Mouse (Mus musculus) kidney, postnatal 25 days (tissue): ENCODE results near the gene Cog1.
A peak's percentile ranks its signal among the peaks of the same experiment; 100 is the strongest.

ENCODE experiments used
- DNase-seq, 2 experiments: peaks; one replicate each; pipeline ENCODE4 v3.0.0; 2021; ENCODE audit warnings: mixed read lengths in 2 of 2

Gene Cog1

DNA sequence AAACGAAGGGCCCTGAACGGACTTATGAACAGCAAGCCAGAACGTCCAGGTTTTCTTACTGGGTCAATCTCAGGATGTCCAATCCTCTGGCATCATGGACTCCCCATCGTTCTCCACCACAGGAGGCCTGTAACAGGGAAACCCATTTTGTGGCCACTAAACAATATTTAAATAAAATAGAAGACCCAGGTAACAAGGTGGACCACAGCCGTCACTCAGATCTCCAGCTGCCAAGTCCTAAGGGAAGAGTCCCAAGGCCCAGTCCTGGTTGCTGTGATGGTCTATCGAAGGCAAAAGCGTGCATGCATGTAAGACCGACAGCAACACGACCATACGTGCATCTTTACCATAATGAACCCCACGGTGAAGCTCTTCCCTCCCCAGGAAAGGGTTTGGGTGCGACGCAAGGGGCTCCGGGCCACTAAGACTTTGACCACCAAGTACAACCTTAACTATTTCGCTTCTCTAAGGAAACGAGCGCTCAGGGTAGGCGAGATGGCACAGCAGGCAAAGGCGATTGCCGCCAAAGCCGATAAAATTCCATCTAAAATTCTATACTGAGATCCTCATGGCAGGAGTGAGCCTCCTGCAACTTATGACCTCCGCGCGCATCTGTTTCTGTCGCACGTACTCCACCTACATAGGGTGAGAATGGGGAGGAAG lies at the start of gene Cog1:
Cog1 (plus strand) TSS at position 480 of the 663 bp plus-strand sequence.
- no peak for DNase-seq

DNA sequence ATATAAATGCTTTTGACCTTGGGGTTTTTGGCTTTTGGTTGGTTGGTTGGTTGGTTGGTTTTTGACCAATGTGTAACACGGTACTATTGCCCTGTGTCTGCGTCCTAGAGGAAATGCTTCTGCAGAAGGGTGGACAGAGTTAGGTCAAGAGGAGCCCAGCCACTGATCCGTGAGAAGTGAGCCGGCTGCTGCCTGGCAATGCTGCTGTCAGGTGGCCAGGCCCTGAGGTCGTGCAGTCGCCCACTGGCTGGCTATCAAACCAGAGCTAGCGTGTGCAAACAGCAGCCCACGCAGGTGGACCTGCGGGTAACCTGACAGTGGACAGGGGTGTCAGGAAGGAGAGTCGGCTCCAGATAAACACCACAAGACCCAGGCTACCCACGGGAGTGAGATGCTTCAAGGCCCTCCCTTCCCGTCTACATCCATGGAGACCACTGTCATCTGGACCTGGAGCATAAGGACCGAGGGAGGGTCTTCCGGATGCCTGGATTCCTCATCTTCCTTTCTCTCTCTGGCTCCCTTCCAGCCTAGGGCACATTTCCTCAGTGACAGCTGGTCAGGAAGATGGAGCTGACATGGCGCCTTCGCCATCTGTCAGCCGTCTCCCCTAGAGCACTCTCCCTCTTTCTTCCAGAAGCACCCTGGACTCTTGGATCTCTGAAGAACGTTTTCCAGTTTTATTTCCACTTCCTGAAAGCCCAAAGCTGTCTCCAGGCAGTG lies 48.3 kb upstream of the Cog1 start:
- DNase-seq = peak; percentile 28 to 71

DNA sequence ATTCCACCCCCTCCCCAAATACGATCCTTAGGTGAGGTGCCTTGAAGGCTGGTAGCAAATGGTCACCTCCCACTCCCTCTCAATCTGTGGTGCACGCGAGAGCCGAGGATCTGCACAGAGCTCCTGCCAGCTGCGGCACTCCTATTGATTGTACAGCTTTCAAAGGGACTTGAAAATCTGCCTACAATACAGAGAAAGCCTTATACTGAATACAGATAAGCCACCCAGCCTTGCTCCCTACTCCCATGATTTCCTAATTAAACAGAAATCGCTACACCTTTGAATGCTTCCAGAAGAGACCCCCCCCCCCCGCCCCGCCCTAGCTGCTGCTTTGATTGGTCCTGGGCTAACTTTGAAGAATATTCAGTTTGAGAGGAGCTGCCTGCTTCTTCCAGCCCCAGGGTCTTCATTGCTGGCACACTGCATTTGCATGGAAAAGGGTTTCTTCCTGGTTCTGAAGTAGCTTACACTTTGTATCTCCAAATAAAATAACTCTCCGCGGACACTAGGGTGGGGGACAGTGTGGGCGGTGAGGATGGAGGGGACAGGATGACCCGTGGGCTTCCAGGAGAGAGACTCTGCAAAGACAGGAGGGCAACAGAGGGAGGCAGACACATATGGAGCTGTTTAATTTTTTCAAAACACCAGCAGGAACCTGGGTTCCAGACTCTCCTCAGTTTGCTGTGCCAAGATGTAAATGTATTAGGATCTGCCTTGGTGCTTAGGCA lies 47.2 kb upstream of the Cog1 start:
- DNase-seq = no peak

DNA sequence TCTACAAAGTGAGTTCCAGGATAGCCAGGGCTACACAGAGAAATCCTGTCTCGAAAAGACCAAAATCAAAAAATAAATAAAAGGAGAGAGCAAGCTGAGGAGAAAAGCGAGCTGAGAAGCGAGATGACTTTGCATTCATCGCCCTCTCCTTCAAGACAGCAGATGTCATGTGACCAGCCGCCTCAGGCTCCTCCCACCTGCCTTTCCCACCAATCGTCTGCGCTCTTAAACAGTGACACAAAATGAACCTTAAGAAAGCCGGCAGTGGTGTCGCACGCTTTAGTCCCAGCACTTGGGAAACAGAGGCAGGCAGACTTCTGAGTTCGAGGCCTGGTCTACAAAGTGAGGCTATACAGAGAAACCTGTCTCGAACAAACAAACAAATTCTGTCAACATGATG lies 41.4 kb upstream of the Cog1 start:
- DNase-seq = no peak

DNA sequence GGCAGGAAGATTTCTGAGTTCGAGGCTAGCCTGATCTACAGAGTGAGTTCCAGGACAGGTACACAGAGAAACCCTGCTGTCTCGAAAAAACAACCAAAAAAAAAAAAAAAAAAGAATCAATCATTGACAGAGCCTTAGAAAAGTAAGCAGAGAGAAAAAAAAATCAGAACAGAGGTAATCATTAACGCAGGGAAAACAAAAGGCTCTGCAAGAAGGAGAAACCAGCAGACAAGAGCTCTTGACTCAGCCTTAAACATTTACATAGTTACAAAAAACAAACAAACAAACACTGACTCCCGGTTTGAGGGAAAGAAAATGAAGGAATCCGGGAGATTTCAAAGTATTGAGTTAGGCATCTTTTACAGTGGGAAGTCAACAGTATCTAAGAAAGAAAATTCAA lies 39.4 kb upstream of the Cog1 start:
- DNase-seq = no peak

DNA sequence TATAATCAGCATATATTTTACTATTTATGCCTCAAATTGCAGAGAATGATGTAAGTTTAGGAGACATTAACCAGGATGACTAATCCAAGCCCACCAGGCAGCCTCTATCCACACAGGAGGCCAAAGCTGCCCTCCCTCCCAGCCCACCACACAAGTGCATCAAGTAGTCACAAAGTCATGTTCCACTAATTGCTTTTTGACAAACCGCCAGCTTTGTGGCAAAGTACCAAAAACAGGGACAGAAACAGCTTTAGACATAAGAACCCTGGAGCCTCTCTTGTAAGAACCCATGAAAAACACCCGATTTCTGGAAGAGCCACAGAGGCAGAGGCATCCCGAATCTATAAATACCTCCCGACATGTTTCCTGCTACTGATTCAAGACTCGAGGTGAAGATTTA lies 38.7 kb upstream of the Cog1 start:
- peak in 1 of 2 experiments; percentile 58 for DNase-seq

DNA sequence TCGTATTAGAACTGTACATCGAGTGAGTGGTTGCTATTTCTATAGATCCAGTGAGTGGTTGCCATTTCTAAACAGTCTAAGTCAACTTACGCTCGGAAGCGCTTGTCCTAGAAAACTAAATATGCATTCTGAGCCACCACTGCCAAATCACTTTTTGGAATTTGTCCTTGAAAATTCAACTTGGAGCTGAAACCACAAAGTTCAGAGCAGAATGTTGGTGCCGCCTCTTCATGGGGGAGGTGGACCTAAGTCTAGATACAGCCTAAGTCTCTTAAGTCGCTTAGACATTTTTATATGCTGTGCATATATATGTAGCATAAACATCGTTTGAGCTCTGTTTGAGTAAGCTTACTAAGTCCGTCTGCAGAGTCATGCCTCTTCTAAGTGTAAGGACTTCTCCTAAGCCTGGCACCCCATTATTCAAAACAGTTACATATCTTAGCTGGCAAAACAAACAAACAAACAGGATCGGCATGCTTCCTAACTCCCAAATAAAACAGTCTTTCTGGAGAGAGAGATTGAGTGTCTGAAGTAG lies 37.8 kb upstream of the Cog1 start:
- DNase-seq = no peak

DNA sequence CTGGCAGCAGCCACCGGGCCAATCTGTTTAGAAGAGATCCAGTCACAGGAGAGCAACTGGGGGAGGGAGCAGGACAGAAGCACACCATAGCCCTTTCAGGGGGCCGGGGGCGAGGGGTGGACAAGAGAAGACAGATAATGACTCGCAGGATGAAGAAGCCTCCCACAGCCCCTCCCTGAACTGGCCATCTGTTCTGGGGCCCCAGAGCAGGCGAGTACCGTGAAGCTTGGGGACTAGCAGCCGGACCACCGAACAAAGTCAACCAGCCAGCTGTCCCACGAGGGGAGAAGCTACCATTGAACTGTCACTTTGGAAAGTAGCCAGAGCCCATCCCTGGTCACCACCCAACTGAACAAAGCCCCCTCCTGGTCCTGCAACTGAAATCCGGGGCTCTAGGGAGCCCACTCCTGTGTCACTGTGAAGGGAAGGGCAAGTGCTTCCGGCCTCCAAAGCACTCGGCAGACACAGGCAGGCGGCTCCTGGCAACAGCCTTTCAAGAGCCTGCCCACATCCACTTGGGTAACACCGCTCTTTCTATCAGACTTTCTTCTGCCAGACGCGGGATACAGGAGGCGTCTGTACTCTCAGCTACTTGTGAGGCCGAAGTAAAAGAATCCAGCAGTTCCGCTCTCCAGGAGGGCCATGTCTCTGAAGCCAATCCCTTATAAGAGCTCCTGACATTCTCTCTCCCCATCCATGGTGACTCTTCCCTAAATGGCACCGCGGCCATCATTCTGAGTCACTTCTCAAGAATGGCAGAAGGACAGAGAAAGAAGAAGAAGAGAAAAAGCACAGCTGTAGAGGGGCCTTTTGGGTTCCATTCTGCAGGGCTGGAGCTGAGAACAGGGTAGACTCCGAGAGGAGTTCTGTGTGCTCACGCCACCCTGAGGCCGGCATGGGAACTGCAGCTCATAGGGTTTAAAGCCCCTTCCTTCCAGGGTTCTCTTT lies 37.0 kb upstream of the Cog1 start:
- DNase-seq = peak; percentile 49 to 53

DNA sequence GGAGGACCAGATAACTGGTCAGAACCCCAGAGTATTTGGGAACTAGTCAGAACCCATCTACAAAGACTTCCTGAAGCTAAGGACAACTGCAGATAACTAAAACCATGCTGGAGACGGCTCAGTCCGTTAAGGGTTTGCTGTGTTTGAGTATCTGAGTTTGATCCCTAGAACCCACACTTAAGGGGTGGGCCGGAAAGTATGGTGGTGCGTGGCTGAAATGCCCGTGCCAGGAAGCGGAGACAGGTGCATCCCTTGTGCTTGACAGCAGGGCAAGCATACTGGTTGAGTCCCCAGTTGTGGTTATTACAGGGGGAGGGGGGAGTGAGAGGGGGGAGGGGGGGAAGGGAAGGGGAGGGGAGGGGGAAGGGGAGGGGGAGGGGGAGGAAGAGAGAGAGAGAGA lies 34.5 kb upstream of the Cog1 start:
- no peak for DNase-seq

DNA sequence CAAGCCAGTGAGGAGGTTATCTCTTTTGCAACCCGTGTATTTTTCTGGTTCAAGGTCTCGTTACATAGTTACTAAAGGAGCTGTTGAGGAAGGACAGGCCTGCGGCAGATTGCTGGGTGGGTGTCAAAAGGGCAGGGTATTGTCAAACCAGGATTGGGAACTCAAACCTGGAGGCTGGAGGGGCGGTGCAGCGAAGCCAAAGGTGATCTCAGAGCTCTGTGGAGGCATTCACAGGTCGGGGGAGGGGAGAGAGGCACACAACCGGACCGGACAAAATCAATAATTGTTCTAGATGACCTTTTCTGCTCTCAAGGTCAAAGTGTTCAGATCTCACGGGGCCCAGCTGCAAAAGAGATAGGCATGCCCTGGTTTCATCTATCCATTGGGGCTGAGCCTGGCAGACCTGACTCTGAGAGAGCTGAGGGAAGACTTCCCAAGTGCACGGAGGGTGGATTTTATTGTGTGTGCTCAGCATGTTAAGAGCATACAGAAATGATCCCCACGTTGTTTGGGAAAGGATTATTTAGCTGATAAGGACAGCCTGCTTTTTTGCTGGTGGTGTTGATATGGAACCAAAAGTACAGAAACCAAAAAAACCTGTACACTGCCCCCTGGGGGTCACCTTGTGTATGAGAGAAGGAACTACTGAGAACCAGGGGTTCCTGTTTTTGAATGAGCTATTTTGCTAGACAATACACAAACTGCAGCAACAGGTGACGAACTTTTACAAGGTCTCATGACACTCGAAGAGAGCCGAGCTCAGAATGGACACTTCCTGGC lies 31.6 kb upstream of the Cog1 start:
- peak; percentile 64 to 85 for DNase-seq

DNA sequence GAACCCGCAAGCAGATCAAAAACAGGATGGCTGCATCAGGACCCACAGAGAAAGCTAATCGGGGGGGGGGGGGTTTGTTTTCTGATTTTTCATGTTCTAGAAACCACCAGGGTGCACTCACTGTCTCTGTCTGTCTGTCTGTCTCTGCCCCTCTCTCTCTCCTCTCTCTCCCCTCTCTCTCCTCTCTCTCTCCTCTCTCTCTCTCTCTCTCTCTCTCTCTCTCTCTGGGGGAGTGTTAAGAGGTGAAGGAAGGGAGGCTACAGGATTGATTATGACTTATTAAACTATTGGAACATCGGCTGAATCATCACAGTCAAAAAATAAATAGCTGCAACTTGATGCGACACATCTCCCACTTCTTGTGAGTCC lies 30.7 kb upstream of the Cog1 start:
- no peak for DNase-seq

DNA sequence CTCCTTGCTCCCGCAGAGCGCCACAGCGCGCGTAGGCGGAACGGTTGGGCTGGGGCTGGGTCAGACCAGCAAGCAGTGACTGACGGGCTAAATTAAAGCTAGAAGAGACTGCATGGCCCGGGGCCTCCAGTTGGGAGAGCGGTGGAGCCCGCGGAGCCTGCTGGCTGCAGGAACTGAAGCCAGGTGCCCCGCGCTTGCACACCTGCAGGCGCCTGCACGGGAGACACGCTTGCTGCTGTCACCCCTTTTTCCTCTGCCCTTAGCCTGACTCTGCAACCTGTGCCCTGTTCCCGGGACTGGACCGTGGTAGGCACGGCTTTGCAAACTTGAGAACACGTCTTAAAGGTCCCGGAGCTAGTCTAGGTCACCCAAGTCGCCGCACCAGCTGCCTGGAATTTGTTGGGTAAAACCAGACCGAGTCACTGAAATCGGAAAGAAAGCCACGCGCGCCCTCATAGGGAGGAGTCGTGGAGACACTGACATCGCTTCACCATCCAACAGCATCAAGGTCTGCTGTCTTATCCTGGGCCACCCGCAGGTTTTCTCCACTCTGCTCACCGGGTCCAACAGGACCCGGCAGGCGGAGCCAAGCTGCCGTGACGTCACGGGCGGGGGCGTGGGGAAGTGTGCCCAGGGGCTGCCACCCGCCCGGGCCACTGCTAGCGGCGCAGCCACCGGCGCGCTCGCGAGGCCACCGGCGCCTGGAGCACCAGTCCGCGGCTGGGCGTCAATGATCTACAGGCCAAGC lies 30.1 kb upstream of the Cog1 start, which contains the start of gene Sstr2:
Sstr2 (plus strand) TSS at position 671 of the 748 bp plus-strand sequence.
- peak; percentile 81 to 90 for DNase-seq

DNA sequence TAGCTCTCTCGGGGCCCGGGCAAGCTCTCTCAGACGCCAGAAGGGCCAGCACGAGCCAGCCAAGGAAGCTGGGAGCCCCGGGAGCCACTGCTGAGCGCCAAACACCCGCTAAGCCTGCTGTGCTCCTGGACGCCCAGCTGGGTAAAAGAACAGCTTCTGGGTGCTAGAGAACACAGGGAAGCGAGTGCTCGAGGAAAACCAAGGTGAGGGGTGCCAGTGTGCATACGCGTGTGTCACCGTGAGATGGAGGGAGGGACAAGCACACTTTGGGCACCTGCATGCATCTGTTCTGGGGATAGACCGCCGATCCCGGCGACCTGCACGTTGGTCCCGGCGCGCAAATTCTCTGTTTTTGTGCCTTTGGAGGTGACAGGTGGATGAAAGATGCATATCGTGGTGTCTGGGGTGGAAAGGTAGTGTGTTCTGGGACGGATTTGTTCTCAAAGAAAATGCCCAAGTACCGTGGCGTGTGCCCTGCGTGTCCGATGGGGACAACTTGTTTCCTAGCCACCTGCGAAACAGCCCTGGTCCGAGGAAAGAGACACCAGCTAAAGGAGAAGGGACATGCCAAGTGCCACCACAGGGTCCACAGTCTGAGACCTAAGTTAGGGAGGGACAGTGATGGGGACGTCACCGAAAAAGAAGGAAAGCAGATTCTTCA lies 29.4 kb upstream of the Cog1 start:
- DNase-seq = no peak

DNA sequence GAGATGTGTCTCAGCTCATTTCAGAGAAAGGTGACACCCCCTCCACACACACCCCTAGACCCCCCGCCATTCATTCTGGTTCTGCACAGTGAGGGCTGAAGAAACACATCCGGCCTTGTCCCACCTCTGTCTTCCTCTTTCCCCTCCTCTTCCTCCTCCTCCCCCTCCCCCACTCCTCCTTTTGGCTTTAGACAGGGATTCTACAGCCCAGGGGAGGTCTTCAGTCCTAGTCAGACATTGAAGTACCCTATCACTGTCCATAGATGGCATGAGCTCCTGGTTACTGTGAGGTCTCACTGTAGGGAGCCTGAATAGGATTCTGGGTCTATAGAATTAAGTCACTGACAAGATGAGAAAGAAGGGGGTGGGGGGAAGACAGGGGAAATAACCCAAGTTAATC lies 28.0 kb upstream of the Cog1 start:
- DNase-seq = no peak

DNA sequence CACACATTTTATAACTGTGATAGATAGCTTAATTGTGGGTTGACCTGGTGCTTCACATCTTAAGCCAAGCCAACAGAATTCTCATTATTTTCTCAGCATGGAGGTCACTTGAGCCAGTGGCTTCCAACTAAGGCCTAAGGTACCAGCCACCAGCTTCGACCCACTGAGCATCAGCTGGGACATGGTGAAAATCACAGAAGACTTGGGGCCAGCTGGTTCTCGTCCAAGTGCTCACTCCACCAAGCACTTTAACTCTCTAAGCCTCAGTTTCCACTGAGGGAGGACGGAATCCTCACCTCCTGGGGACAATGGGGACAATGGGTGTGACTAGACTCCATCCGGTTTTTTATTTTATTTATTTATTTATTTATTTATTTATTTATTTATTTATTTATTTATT lies 26.9 kb upstream of the Cog1 start:
- DNase-seq = no peak

DNA sequence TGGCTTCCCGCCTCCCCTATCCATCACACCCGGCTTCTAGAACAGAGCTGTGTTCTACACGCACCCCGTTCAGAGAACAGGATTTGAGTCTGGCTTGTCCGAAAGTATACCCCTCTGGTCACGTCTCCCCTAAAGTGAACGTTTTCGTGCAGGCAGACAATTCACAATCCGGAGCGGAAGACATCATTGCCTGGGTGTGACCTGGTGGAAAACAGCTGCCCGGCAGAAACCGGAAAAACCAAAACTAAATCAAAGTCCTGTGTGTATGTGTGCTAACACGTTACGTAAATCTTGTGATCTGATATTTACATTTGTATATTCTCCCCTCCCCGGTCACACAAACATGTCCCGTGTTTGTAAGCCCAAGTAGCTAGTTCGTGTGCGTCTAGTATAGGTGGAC lies 23.5 kb upstream of the Cog1 start:
- no peak for DNase-seq

DNA sequence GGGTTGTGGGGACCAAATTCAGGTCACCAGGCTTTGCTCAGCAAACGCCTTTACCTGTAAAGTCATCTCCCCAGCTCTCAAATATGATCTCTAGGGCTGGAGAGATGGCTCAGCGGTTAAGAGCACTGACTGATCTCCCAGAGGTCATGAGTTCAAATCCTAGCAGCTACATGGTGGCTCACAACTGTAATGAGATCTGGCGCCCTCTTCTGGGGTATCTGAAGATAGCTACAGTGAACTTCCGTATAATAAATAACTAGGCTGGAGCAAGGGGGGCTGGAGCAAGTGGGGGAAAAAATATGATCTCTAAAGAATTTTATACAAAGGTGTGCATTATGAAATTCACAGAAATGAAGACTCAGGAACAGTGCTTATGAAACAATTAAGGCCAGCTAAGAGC lies 21.2 kb upstream of the Cog1 start:
- peak in 1 of 2 experiments; percentile 35 for DNase-seq

DNA sequence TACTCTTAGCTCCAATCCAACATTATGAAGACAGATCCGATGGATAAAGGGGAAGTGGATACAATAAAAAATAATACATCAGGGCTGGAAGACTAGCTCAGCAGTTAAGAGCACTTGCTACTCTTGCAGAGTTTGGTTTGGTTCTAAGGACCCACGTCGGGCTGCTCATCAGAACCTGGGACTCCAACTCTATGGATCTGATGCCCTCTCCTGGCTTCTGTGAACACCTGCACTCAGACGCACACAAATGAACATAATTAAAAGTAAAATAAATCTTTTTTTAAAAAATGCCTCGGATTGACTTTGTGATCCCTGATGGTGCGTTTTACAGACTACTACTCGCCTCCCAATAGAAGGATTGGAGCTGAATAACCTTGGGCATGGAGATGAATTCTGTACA lies 18.3 kb upstream of the Cog1 start:
- DNase-seq = no peak

DNA sequence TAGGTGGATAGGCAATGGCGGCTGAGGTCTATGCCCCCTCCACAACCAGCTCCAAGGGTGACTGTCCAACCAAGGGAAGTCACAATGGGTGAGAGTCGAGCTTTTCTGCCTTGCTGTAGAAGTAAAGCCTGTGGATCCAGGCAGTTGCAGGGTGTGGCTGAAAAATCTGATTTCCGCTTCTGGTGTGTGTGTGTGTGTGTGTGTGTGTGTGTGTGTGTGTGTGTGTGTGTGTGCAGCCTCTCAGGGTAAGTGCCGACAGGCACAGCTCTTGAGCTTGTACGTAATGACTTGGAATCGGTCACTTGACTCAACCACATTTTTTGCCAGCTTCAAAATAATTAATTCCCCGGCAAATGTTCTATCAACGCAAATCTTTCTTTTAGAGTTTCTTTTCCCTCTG lies 17.7 kb upstream of the Cog1 start:
- DNase-seq = no peak

DNA sequence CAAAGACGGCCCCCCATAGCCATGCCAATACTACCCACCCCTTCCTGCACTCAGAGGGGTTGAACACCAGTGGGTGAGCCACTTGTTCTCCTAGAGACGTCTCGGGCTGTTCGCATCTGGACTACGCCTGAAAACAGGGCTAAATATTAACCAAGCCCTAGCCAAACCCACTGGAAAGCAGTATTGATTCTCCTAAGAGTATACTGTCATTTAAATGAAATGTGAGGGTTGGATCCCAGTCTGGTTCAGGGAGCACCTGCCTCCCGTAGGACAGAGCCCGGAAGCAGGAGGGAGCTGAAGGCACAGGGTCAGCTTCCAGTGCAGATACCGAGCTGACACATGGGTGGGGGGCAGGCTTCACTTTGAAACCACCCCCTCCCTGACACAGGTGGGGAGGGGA lies 17.1 kb upstream of the Cog1 start:
- DNase-seq = no peak
